Mouse (Mus musculus) embryonic stem cell, embryonic (primary cell): ENCODE results near the gene Tarbp1.

Experiments
- CTCF ChIA-PET, 4 experiments: fragments of 300-600 bp in 2 of 4; fragments of 350-600 bp in 2 of 4; sonication (Branson Sonifier 250); formaldehyde crosslinking; loops; one replicate each; lab custom pipeline; 2022; ENCODE audit warnings: inconsistent platforms in 2 of 4; lab: Charles Lee
- POLR2A ChIA-PET, 4 experiments: fragments of 300-600 bp in 2 of 4; fragments of 350-600 bp in 2 of 4; sonication (Branson Sonifier 250); formaldehyde crosslinking; loops; one replicate each; lab custom pipeline; 2022; ENCODE audit warnings: antibody characterized with exemption in 4 of 4, inconsistent platforms in 1 of 4; lab: Charles Lee

The Tarbp1 gene

DNA sequence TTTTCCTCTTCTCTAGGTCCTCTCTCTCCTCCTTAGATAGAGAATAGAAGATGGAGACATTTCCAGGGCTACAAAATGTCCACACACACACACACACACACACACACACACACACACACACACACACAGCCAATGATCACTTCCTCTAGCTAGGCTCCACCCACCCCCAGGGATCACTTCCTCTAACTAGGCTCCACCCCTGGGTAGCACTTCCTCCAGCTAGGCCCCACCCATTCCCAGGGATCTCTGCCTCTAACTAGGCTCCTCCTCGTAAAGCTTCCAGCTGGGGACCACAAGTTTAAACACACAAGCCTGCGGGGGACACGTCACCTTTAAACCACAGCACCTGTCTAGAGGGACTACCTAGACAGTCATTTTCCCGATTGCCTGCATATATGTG lies 87.3 kb downstream of the Tarbp1 start:
- ChIA-PET CTCF (interaction anchor here in 3 of 4 experiments (0.5 to 1.0 kb wide), 4 partner anchors 11 to 162 kb away, joined by 3 read pairs; no protein-coding TSS in a partner anchor), POLR2A (interaction anchor here in 3 of 4 experiments (0.6 to 1.3 kb wide), 3 partner anchors 19 to 208 kb away, joined by 3 to 6 read pairs (median 4); no protein-coding TSS in a partner anchor)

DNA sequence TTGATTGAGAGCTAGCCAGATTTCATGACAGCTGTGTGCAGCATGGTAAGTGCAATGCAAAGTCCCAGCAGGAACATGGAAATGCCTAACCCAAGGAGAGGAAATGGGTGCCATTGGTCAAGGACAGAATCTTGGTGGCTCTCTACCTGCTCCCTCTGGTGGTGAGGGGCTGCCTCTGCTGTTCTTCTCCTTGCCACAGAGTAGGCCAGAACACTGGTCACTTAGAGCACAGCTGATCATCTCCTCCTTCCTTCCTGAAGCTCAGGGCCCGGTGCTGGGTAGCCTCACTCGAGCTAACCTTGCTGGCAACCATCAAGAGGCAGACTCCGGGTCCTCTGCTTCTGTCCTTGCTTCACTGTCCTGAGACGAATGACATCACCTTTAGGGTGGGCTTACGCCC lies 92.1 kb downstream of the Tarbp1 start:
- ChIA-PET CTCF (interaction anchor here in 3 of 4 experiments (0.6 to 2.2 kb wide), 11 partner anchors 16 to 433 kb away, joined by 3 to 12 read pairs (median 4); partner anchors contain the start of gene Slc35f3 (in 1 of the 3)), POLR2A (interaction anchor here in 2 of 4 experiments (1.2 to 1.5 kb wide), 2 partner anchors 22 to 44 kb away, joined by 3 read pairs; no protein-coding TSS in a partner anchor)

DNA sequence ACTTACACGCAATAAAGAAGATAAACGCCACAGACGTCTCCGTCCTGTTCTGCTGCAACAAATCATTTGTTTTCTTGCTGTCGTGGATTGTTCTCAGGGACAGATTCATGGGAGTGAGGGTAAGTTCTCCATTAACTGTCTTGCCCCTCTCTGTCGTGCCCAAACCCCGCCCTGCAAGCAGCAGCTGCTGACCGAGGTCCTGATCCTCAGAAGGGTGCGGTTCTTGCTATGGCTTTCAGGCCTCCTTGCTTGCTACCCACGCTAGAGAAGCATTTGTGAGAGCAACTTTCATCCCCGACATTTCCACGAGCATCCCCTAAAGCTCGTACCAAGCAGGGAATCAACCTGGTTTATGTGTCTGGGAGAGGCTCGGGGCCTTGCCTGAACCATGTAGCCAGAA lies 92.6 kb downstream of the Tarbp1 start:
- ChIA-PET CTCF (interaction anchor here in 3 of 4 experiments (0.6 to 2.2 kb wide), 10 partner anchors 8 to 433 kb away, joined by 3 to 10 read pairs (median 4); partner anchors contain the start of gene Slc35f3 (in 1 of the 3)), POLR2A (interaction anchor here in 2 of 4 experiments (1.2 to 1.5 kb wide), 2 partner anchors 22 to 44 kb away, joined by 3 read pairs; no protein-coding TSS in a partner anchor)

DNA sequence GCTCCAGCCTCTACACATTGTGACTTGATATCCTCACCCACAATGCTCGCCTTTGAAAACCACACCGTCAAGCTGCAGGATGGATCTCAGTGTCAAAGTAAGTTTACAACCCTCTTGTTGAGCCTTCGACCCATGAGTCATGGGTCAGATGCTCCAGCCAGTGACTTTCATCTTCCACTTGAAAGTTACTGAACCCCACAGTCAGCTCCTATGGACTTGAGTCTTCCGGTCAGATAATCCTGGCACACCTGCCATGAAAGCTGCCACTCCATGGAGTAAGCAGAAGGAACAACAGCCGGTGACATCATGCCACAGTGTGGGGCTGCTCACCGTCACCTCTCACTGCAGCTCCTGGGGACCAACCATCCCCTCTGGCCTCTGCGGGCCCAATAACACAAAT lies 93.6 kb downstream of the Tarbp1 start:
- ChIA-PET POLR2A (interaction anchor here in 1 of 4 experiments (1.2 kb wide), 1 partner anchor 45 kb away, joined by 3 read pairs; no protein-coding TSS in a partner anchor), CTCF (no interaction called here)

DNA sequence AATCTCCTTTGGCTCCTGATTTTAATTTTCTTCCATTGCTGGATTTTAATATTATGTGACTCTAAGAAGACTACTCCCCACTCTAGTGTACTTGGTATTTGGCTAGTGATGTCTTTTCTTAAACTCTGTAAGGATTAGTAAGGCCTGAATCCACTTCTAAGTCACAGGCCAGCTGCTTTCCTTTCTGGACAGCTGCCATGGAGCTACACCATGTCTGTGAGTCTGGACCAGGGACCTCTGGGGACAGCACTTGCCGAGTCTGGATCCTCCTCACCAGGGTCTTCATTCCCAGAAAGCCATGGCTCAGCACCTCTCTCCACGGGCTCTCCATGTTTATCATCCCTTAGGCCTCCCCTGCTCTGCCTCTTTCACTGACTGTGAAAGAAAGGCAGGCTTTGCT lies 94.7 kb downstream of the Tarbp1 start:
- POLR2A ChIA-PET: interaction anchor here in 1 of 4 experiments (0.7 kb wide), 1 partner anchor 253 kb away, joined by 3 read pairs; no protein-coding TSS in a partner anchor
- CTCF ChIA-PET: no interaction called here

DNA sequence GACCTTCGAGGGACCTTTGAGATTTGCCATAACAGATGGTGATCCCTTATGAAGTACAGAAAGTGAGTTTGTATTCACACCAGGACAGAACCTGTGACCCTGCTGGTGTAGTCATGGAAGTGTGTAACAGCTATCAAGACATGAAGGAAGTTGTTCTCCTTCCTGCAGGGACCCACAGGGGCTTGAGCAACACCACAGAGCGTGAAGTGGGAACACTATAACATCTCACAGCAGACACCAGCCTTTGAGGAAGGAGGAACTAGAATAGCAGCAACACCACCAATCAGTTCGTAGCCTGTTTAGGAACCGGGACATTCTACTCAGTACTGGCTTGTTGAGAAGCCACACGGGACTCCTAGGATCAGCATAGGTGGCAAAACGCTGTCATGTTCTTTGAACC lies 95.3 kb downstream of the Tarbp1 start:
- POLR2A ChIA-PET: interaction anchor here in 2 of 4 experiments (0.7 kb wide), 3 partner anchors 253 to 636 kb away, joined by 3 to 5 read pairs (median 4); no protein-coding TSS in a partner anchor
- CTCF ChIA-PET: interaction anchor here in 1 of 4 experiments (0.6 kb wide), 1 partner anchor 80 kb away, joined by 3 read pairs; no protein-coding TSS in a partner anchor
